Mouse (Mus musculus) cerebellum, adult 2 months (tissue): Measurements from ENCODE around the gene Heatr1.

Experiments
- CTCF ChIP-seq: fragments of 200-500 bp; IDR thresholded peaks from 2 replicates; pipeline ENCODE4 v1.5.1; 2011; ENCODE audit warnings: low read depth, mild to moderate bottlenecking, control low read depth, low read length, moderate library complexity, borderline replicate concordance; ENCODE audit not compliant: insufficient read depth
- POLR2A ChIP-seq: fragments of 200-500 bp; IDR thresholded peaks from 2 replicates; pipeline ENCODE4 v1.6.1; 2011; ENCODE audit warnings: low read length, control low read depth, borderline replicate concordance; ENCODE audit not compliant: insufficient read depth

DNA sequence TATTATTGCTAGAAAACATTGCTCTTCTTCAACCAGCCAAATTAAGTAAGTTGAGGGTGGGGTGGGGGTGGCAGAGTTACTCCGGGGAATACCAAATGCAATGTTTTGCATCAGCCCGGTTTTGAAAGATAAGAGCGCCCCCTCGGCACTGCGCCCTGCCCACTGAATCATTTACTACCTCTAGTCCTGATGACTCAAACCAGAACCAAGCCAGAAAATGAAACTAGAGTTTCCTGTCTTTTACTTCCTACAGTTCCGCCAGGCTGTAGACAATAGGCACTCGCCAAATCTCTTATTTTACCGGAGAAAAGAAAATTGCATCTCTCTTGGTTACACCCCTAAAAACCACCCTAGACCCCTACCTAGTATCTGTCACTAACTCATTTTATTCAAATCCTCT, 65.6 kb downstream of the Heatr1 start:
- no peak for TF ChIP-seq CTCF
- TF ChIP-seq POLR2A, result no peak
